Mouse (Mus musculus) right cerebral cortex, postnatal 36 days (tissue): ENCODE measurements around the gene D16Ertd472e.
A peak's percentile ranks its signal among the peaks of the same experiment; 100 is the strongest.
"Not testable (repeated sequence)": the region's sequence is repeated elsewhere in the genome, so short reads cannot be mapped to it uniquely, and the experiment has no call there.

Experiments
- DNase-seq, 2 experiments: peaks; one replicate each; pipeline ENCODE4 v3.0.0; 2022; ENCODE audit warnings: low spot score in 2 of 2, mixed read lengths in 1 of 2

D16Ertd472e gene

DNA sequence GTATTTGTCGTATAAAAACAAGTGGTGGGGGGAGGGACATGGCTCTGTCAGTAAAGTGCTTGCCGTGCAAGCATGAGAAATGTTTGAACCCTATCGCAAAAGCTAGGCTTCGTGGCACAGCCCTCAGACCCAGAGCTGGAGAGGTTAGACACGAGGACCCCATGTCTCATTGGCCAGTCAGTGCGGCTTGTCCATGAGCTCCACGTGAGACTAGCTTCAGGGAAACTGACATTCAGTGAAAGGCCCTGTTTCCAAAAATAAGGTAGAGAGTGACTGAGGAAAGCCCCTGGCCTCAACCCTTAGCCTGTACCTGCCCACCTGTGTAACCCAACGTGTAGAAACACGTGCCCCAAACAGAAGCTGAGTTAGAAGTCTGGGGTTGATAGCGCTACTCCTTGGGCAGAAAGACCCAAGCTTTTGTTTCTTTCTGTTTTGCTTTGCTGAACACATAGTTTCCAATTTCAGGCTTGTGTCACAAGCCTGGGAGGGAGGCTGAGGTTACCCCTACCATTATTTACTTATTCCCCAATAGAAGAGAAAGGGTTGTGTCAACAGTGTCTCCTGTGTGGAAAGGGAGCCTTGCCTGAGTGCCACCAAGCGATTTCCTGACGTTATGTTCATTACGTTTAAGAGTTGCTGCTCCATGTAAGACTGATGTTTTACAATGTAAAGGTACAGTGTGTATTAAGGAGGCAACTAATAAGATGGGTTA is 12.2 kb downstream of the D16Ertd472e start:
- DNase-seq, result no peak

DNA sequence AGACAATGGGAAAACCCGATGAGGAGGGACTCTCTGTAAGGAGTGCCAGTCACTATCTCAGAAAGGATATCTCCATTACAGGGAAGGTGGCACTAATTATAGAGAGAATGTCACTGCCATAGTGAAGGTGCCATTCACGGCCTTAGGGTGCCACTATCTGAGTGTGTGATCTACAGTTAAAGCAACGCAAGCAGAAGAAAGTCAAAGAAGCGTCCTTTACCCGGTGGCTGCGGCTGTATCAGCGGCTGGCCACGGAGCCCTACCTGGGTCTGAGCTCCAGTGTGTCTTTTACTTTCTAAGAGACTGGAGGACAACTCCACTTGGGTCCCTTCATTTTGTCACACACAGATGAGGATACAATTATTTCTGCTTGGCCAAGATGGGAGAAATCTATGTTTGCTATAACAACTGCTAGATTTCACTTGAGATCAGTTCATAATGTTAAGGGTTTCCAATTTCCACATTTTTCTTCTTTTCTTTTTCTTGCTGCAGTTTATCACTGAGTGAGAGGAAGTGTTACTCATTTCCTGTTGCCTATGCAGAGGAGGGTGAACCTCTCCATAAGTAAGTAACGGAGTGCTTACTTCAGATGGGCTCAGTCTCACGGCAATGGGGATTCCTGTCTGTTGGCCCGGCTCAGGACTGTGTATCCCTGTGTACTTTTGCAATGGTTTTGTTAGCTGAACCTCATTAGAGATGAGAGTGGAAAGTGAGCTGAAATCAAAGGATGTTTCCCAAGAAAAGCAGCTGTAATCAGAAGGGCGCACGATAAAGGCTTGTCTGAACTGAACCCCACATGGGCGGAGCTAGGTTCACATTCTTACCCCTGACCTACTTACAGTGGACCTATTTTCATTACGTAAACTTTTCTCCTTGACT is 13.2 kb downstream of the D16Ertd472e start:
- DNase-seq, result no peak

DNA sequence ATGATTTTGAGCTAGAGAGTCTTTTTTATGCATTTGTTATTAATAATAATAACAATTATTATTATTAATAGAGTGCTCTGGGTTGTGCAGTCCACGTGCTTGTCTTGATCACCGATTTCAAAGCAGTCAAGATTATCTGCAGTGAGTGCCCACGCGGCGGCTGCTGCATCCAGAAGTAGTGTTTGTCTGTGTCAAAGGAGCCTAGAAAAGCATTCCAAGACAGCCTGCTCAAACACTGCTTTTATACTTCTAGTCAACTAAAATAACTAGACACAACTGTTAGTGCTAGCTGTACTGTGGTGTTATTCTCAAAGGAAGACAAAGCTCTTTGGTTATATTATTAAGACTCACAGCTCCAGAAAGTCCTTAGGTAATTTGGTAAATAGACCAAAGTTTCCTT is 15.9 kb downstream of the D16Ertd472e start:
- peak in 1 of 2 experiments; percentile 39 for DNase-seq

DNA sequence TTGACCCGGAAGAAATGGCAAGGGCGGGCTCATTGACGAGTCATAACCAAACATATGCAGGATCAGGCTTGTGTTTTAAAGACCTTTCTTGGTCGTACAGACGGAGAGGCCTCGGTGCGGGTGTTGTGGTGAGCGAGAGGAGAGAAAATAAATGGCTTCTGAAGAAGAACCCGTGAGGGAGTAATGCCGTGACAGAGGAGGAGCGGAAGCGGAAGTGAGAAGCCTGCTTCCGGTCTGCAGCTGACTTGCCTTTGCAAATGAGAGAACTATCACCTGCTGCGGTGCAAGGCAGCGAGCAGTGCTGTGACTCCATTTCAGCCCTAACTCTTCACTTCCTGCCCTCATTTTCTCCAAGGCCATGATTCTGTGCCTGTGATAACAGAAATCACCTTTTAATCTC is 16.4 kb downstream of the D16Ertd472e start:
- no peak for DNase-seq

DNA sequence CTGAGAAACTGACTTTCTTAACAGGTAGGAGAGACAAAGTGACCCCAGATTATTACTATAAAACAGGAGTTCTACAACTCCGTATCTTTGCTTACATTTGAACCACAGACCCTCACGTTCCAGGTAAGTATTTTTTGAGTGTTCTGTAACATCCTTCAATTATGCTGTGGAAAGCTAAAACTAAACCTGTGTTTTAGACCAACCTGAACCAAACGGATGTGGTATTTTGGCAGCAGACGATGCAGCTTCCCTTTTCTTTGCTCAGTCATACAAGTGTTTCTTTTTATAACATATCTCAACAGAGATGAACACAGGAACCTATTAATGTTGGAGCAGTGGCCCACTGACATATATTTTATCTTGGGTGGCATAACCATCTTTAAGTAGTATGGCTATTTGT is 18.9 kb downstream of the D16Ertd472e start:
- no peak for DNase-seq

DNA sequence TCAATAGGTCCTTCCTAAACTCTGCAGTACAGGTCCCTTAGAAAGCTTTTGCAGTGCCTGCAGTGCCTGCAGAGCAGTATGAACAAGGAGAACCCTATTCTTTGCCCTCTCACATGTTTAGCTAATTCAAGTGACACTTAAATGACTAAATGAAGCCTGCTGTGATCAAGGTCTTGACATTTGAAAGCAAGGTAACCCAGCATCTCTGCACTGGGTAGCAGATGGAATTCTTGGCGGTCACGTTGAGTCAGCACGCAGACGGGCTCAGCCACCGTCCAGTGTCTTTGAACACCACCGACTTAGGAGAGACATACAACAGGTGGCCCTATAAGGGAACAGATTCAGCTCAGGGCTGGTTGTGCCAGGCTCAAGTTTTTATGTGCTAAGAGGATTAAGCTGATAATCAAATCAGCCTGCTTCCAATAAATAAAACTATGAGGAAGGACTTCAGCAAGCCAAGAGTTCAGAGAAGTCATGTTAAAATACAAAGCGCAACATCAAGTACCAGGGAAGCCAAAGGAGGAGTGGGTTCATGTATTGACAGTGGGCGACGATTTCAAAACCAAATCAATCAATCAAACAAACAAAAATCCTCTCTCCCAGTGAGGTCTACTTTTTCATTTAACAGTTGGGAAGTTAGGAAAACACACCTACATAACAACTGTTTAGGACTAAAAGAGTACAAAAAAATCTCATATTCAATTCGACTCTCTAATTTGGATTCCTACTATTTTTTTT is 21.4 kb downstream of the D16Ertd472e start:
- DNase-seq, result no peak

DNA sequence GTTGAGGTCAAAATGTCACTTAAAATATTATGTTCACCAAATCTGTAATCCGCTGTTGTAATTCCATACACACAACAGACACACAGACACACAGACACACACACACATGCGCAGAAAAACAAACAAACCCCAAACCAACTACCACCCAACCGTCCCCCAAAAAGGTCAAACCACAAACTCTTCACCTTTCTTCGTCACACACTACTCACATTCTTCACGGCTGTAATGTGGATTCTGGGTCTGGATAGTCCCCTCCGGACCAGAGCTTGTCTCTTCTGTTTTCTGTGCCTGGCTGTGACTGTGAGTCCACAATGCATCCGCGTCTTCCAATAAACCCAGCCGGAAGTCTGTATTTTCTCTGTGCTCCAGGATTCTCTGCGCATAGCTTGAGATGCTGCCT is 29.1 kb downstream of the D16Ertd472e start:
- no peak for DNase-seq

DNA sequence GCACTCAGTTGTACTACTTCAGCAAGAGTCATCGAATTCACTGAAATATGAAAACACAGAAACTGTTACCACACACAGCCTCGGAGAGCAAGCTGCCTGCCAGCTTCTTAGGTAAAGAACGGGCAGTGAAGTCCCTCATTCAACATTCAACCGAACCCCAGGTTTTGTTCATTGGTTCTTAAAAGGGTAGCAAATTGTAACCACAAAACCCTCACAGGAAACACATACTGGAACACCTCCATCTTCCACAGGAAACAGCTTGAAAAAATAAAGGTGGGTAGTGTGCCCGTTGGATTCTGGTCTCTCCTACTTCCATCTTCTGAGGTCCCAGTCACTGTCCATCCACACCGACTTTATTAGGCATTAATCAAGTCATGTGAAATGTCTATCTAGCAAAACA is 30.0 kb downstream of the D16Ertd472e start:
- no peak for DNase-seq

DNA sequence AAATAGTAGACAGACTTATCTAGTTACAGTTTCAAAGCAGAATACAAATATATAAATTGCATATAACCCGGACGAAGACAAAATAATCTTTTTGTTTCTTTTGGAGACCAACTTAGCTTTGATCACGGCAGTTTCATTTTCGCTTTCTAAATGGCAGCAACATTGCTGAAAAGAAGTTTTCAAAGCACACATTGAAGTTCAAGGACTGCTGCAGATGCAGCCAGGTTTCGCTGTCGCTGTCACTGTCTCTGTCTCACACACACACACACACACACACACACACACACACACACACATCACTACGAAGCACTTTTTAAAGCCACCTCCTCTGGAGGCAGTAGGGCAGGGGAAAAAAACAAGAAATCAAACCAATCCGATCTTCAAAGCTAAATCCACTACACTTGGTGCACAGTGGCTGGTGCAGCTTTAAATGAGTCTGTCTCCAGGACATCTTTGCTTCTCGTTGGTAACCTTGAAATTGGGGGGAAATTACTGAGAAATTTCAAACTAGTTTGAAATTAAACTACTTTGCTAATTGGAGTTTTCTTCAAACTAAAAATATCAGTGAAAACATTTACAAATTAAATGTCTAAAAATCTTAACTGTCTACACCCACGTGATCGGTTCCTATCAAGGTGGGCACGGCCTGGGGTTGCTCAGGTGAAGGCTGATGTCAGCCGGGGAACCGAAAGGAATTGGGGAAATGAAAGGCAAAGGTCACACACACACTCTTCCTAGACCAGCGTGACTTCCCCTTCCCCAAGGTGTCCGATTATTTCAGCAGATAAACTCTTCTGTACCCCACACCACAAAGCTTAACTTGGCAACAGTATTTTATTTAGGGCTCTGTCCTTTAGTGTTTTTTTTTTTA is 35.9 kb downstream of the D16Ertd472e start:
- no peak for DNase-seq

DNA sequence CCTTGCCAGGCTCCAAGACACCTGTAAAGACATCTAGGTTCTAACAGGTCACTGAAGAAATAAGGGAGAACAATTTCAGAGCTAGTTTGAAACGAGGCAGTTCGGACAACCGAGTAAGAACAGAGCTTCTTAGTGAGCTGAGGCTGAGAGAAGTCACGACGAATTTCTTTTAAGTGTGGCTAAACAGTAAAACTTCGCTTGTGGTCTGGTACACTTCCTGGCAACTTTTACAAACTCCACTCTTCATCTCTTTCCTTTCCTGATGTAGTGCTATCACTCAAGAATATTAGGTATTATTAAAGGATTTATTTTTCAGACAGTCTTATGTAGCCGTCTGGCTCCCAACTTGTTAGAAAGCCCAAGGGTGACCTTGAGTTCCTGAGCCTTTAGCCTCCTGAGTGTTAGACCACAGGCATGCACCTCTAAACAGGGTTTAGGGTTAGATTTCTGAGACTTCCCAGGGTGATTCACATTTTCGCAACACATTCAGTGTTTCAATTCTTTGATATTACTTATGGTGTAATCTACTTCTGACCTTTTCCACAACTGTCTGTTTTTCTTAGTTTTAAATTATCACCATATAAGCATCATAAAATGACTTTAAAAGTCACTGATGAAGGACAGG is 38.6 kb downstream of the D16Ertd472e start:
- DNase-seq, result no peak

DNA sequence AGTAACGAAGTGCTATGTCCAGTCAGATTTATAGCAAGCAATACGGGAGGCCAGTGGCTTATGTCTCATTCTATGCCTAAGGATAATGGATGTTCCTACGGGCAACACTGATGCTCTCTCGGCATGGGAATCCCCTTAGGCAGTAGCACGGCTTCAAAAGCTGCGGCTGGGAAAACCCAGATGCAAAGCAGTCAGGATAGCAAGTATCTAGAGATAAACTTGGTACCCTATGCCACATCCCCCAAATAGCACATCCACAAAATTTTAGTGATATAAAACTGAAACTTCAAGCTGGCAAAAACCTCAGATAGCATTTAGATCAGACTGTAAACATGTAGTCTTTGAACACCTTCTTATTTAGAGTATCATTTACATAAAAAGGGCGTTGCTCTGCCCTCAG is 39.2 kb downstream of the D16Ertd472e start:
- no peak for DNase-seq

DNA sequence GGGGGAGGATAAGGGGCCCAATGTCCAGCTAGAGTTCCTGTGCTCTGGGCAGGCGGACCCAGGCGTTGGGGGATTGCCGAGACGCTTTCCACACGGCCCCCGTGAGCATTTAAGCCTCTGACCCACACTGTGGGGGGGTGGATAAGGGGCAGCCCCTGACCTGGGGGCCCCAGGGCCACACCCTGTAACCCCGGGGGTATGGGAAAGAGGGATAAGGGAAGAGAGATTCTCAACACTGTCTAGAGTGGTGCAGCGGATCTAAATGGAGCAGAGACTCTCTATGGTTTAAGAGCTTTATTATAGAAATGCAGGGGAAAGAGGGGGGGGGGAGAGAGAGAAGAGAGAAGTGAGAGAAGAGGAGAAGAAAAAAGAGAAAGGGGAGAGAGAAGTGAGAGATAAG is 42.0 kb downstream of the D16Ertd472e start:
- no peak for DNase-seq

DNA sequence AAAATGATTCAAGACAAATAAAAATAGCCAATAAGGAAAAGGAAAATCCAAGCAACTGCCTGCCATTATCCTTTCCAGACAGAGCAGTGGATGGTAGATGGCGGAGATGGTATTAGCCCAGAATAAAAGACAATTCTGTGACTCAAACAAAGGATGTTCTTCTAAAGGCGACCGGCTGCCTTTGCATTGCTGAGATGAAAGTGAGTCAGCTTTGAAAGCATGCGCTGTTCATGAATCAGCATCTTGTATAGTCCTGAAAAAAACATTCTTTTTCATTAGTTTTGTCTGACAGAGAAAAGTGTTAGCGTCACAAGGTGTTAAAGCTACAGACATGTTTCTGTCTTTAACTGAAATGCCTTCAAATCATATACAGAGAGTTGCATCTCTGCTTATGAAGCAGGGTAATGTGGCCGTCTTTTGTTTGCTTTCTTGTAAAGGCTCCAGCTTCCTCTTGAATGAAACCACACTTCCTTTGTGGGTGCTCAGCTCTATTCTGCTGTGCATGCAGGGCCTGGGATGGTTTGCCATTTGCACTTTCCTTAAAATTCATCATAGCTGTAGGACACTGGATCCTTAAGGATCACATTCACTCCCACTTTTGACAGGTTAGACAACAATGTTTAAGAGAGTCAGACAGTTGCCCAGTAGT is 44.4 kb downstream of the D16Ertd472e start:
- no peak for DNase-seq

DNA sequence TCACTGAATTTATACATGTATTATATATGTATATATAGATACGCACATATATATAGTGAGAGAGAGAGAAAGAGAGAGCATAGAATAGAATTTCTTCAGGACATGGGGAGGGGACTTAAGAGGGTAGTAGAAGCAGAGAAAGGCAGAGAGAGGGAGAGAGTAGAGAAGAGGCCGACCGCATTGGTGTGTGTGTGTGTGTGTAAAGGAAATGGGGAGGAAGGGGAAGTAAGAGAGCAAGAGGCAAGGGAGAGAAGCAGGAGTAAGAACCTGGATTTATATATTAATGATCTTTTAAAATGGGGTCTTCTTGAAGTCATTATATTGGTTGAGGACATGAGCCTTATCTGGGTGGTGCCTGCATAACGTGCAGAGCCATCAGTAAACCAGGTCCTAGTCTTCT is 53.5 kb downstream of the D16Ertd472e start:
- no peak for DNase-seq

DNA sequence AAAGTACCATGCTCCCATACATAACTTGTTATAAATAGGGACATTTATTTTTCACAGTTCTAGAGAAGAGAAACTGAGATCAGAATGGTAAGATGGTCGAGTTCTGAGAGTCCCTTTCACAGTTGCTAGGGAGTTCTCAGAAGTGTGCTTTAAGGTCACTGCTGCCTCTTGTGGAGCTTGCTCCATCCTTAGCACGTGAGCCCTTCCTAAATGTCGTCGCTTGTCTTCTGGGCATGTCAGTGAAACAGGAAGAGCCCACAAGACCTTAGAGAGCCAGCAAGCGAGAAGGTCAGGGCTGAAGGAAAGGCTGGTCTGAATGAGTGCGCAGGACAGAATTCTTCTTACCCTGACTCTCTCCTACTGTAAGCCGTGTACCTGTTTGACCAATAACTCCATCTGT is 57.8 kb downstream of the D16Ertd472e start:
- DNase-seq, result no peak

DNA sequence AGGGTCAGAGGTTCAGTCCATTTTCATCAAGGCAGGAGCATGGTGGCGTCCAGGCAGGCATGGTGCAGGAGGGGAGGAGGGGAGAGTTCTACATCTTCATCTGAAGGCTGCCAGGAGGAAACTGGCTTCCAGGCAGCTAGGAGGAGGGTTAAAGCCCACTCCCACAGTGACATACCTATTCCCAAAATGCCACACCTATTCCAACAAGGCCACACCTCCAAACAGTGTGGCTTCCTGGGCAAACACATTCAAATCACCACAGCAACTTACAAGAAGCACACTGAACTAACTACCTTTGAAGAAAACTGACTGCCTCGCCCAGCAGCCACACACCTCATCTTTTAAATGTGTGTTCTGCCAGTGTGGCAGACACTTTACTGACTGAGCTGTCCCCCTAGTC is 59.3 kb downstream of the D16Ertd472e start:
- DNase-seq, result no peak

DNA sequence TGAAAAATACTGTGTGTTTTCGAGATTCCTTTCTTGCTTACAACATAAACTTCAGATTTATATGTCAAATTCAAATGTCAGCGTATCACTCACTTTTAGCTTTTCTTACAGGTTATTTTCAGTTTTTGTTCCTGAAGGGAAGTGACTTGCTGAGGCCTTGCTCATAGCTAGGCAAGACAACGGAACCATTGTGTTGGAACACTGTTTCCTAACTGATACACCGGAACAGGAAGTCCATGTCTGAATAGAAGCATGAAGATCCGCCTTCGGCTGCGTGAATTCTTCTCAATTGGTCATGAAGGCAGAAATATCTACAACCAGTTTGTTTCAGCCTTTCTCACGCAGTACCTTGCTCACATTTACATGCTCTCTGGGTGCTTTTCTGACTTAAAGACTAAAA is 65.0 kb downstream of the D16Ertd472e start:
- no peak for DNase-seq

DNA sequence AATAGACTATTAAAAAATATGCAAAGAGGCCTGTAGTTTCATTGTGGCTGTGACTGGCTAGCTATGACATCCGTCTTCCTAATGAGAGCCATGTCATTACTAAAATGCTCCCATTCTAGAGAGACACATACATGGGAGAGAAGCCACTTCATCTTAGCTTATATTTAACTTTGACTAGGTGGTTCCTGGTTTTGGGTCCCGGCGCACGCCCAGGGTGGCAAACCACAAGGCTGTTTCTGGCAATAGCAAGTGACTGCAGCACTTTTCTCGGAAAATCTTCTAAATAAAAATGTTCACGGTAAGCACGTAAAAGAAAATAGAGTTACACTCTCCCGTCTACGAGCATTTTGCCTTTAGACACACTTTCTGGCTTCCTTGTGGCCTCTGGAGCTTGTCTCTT is 74.0 kb downstream of the D16Ertd472e start:
- no peak for DNase-seq

DNA sequence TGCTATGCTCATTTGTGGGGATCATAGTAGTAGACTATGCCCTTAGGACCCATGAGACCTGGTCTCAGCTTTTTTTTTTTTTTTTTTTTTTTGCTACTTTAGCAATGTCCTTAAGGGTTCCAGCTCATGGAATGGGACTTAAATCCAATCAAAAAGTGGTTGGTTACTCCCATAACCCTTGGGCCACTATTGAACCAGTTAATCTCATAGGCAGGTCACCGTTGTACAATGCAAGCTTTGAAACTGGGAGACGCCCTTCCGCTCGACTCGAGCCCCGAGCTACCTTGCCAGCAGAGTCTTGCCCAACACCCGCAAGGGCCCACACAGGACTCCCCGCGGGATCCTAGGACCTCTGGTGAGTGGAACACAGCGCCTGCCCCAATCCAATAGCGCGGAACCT is 83.8 kb downstream of the D16Ertd472e start:
- DNase-seq, result not testable (repeated sequence)

DNA sequence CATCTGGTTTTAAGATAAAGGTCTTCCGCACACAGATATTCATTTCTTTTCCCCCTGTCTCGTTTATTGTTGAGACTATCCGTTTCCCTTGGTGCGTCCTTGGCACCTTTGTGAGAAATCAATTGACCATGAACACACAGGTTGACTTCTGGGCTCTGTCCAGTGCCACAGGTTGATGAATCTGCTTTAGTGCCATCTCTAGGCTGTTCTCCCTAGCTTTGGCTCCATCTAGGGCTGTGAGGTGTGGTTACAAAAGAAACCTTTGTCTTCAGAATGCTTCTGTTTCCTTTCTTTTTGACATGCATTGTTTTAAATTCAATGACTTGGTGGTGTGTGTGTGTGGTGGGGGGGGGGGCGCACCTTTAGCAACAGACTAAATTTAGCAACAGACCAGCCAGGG is 85.7 kb downstream of the D16Ertd472e start:
- no peak for DNase-seq
